Comparison of ENCODE assay signal across 9 mouse cellular contexts in genomic region chr12:56636534-56637180, GRCm38 (mm10). TPM values are rescaled to one million over a fixed set of nuclear protein-coding genes. Genes with fewer than 3 reads are reported as not detected.
DNase-seq lines count a peak whose midpoint lies in the region; ATAC-seq and TF ChIP-seq lines count a peak whose summit lies in the region.
"Had no signal": no experiment of that assay in that cellular context is flagged by ENCODE, and none has a peak within 500 bp of the region (broad histone marks: within the 10 kb centered on the region; RNA-seq: fewer than 3 reads in every experiment).

No protein-coding gene starts in this region.

- peak; percentile 83 for TF ChIP-seq CTCF in lung, embryonic 14.5 days (IDR thresholded peaks at IDR 0.05; ENCODE audit: low read depth)

- H3K9me3 ChIP-seq in embryonic facial prominence, embryonic 11.5 days (replicated peaks; ENCODE audit: control insufficient read depth, low read length) = no peaks in the 10 kb centered on the region
- H3K9me3 ChIP-seq in lung, embryonic 14.5 days (ENCODE audit: low read depth, low read length) = no peaks in the 10 kb centered on the region

- peak; percentile 34; the same call in 1 of the 2 replicates for ATAC-seq in embryonic facial prominence, embryonic 11.5 days (replicated peaks; ENCODE audit: insufficient number of reproducible peaks, low FRiP score, low TSS enrichment, low read depth)
- peak; percentile 75; the same call in 1 of the 2 replicates for ATAC-seq in lung, embryonic 14.5 days (ENCODE audit: insufficient read depth)

- no peaks in the 10 kb centered on the region for H3K36me3 ChIP-seq in embryonic facial prominence, embryonic 11.5 days (replicated peaks; ENCODE audit: control insufficient read depth, insufficient read depth, low read depth, low read length)
- H3K36me3 ChIP-seq in lung, embryonic 14.5 days (ENCODE audit: insufficient read depth) = no peaks in the 10 kb centered on the region

- no peak overlapping the region for H3K27ac ChIP-seq in embryonic facial prominence, embryonic 11.5 days (replicated peaks; ENCODE audit: low read depth, low read length)
- no peak overlapping the region for H3K27ac ChIP-seq in lung, embryonic 14.5 days (ENCODE audit: low read depth)

- 27% methylated on average over 14 of the region's 14 CpGs for WGBS in embryonic facial prominence, embryonic 11.5 days
- WGBS in large intestine, adult 2 months = 22% methylated on average over 14 of the region's 14 CpGs
- 18% methylated on average over 14 of the region's 14 CpGs for WGBS in lung, embryonic 14.5 days

- intact Hi-C loops in heart, postnatal 10 days (cut with DNase I) = loop anchor here (2.0 kb wide), 2 partner anchors 48 to 578 kb away; no protein-coding TSS in a partner anchor

- peak; percentile 15 for DNase-seq in thymus, postnatal 0 days (ENCODE audit: low spot score)
- no peak for DNase-seq in thymus, adult 18-20 months
- DNase-seq in embryonic facial prominence, embryonic 11.5 days (ENCODE audit: low spot score) = peak; percentile 94
- DNase-seq in heart, postnatal 10 days = peak; percentile 39 to 55
- peak; percentile 1 for DNase-seq in large intestine, adult 2 months (ENCODE audit: low read depth, low spot score)
- DNase-seq in lung, embryonic 14.5 days = peak; percentile 92
- peak; percentile 57 for DNase-seq in retina, postnatal 7 days (ENCODE audit: low read depth, low spot score)
- DNase-seq in ovary, adult 18-20 months (ENCODE audit: low spot score) = no peak

- H3K4me2 ChIP-seq in embryonic facial prominence, embryonic 11.5 days (ENCODE audit: low read depth, low read length) = peak overlapping the region; percentile 17
- peak overlapping the region; percentile 49 for H3K4me2 ChIP-seq in lung, embryonic 14.5 days

- no peak overlapping the region for H3K9ac ChIP-seq in embryonic facial prominence, embryonic 11.5 days (replicated peaks; ENCODE audit: low read length)
- no peak overlapping the region for H3K9ac ChIP-seq in lung, embryonic 14.5 days

- no peak overlapping the region for H3K4me3 ChIP-seq in embryonic facial prominence, embryonic 11.5 days (ENCODE audit: low read depth, low read length)
- peak overlapping the region; percentile 9; the same call in 1 of the 2 replicates for H3K4me3 ChIP-seq in lung, embryonic 14.5 days (ENCODE audit: low read depth, low read length)

- H3K27me3 ChIP-seq in embryonic facial prominence, embryonic 11.5 days (ENCODE audit: control insufficient read depth, insufficient read depth, low read length) = no peaks in the 10 kb centered on the region; the same call in 1 of the 2 replicates
- H3K27me3 ChIP-seq in lung, embryonic 14.5 days (ENCODE audit: insufficient read depth, low read length) = no peaks in the 10 kb centered on the region

- no peaks in the 10 kb centered on the region for H3K4me1 ChIP-seq in embryonic facial prominence, embryonic 11.5 days (ENCODE audit: control insufficient read depth, insufficient read depth, low read length)
- H3K4me1 ChIP-seq in lung, embryonic 14.5 days (ENCODE audit: insufficient read depth) = no peaks in the 10 kb centered on the region

RNA-seq across cellular contexts. Expression of gene Nkx2-9, which starts 23.6 kb away (rescaled TPM):
- polyA plus RNA-seq in thymus, postnatal 0 days (2015; fragmentation: Nextera tagmentation; extraction: Ambion mirVana) = not detected in 2 replicates
- polyA plus RNA-seq in embryonic facial prominence, embryonic 11.5 days (2014; fragmentation: Nextera tagmentation; extraction: Ambion mirVana) = 0.49 TPM in 1 of 2 replicates, not detected in the other
- total RNA-seq in heart, postnatal 10 days (2021) = under 1 TPM in 1 of 2 experiments, not detected in 1; 0.34 TPM
- polyA plus RNA-seq in large intestine, adult 2 months (2012; rRNA removed) = 0.14 TPM in 1 of 2 replicates, not detected in the other
- 0.14 TPM in 1 of 2 replicates, not detected in the other for polyA plus RNA-seq in lung, embryonic 14.5 days (2014; fragmentation: Nextera tagmentation; extraction: Ambion mirVana)
- total RNA-seq: neutrophil, adult 5-6 weeks had no signal

RNA-seq across cellular contexts. Expression of gene Pax9, which starts 54.9 kb away (rescaled TPM):
- 8.5 and 9.3 TPM in 2 replicates for polyA plus RNA-seq in thymus, postnatal 0 days (2015; fragmentation: Nextera tagmentation; extraction: Ambion mirVana)
- polyA plus RNA-seq in embryonic facial prominence, embryonic 11.5 days (2014; fragmentation: Nextera tagmentation; extraction: Ambion mirVana) = 10.5 and 11.9 TPM in 2 replicates
- total RNA-seq in heart, postnatal 10 days (2021) = under 1 TPM; 0.12 to 0.24 TPM
- polyA plus RNA-seq in large intestine, adult 2 months (2012; rRNA removed) = not detected in 2 replicates
- 0.09 and 0.25 TPM in 2 replicates for polyA plus RNA-seq in lung, embryonic 14.5 days (2014; fragmentation: Nextera tagmentation; extraction: Ambion mirVana)
- total RNA-seq: neutrophil, adult 5-6 weeks had no signal

Comparison
In these comparisons a context has a peak if more than half of its experiments do, and no peak if none do; other contexts are left out.
1. DNase-seq: peak in thymus, postnatal 0 days (single experiment), embryonic facial prominence, embryonic 11.5 days (single experiment), heart, postnatal 10 days (2 of 2), large intestine, adult 2 months (single experiment), lung, embryonic 14.5 days (single experiment) and retina, postnatal 7 days (single experiment); none in thymus, adult 18-20 months (0 of 2) and ovary, adult 18-20 months (single experiment).